Mouse (Mus musculus): ENCODE results near the gene Tlr13.

DNA sequence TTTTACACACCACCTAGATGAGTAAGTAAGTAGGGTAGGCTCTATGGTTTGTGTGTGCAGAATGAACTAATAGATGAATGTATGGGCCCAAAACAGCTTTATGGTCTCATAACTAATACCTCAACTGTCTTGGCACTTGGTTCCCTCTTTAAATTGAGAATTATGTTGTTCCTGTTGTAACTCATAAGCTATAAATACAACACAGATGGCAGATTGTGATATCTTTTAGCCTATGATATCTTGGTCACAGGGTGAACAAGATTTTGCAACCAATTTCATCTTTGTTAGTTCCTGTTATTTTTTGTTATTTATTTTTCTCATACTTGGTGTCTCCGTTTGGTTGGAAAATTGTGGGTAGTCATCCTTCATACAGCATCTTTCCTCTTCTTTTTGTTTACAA is 5.2 kb downstream of the Tlr13 start:
- TF ChIP-seq CTCF (IDR thresholded peaks at IDR 0.05; ENCODE audit: low read depth) (no peak), EP300 (IDR thresholded peaks at IDR 0.05; ENCODE audit: low read depth) (no peak)
